In the genomic region with DNA sequence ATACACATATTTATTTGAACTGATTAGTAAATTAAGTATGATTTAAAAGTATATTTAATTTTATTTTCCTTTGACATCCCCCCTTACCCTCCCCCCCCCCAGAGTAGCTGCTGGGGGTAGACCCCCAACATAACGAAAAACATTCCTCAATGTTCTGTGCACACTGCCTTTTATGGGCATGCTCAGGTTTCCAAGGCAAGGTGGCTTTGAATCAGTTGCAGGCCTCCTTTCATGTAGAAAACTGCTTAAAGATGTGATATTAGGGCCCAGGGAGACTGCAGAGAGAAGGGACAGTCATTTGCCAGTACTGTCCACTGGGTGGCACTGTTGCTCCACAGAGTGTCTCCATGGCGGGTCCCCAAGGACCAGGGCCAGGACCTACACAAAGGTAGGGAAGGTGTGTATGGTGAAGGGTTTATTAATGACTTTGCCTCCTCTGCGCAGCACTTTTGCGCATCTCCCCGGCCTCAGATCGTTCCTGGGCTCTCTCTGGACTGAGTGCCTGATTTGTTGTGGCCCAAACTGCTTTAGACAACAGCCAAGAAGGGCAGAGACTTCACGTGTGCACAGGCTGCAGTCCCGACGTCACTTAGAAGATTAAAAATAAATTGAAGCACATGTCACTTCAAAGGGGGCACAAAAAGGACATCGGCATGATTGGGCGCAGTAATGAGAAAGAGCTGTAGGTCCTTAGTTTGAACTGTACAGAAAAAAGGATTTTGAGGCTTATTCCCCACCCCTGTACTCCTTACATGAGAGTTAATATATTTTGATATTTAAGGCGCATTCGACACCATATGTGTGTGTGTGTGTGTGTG, we compare ENCODE assay signal across 8 mouse cellular contexts.
DNase-seq lines count a peak whose midpoint lies in the region; ATAC-seq lines count a peak whose summit lies in the region.

No protein-coding gene starts in this region.

- H3K9ac ChIP-seq in liver, embryonic 12.5 days = no peak overlapping the region
- H3K9ac ChIP-seq in limb, embryonic 12.5 days (replicated peaks) = no peak overlapping the region

- H3K27ac ChIP-seq in liver, embryonic 12.5 days = no peak overlapping the region
- H3K27ac ChIP-seq in limb, embryonic 12.5 days = peak overlapping the region; percentile 73

- no peaks in the 10 kb centered on the region for H3K9me3 ChIP-seq in liver, embryonic 12.5 days (replicated peaks)
- peaks cover 8% of the 10 kb centered on the region; the same call in 1 of the 2 replicates for H3K9me3 ChIP-seq in limb, embryonic 12.5 days

- DNase-seq in liver = peak; percentile 71
- DNase-seq in embryo, embryonic 11.5 days (ENCODE audit: low read depth, low spot score) = peak; percentile 91
- peak; percentile 46 to 66 for DNase-seq in gastrocnemius, postnatal 36 days
- peak; percentile 52 to 78 for DNase-seq in kidney, adult 8-10 months
- DNase-seq in natural killer cell, adult 2 months (ENCODE audit: low spot score in 2 of 2) = peak; percentile 5 to 35
- peak; percentile 60 for DNase-seq in splenic B cell, adult 2 months (ENCODE audit: low read depth, low spot score)

- intact Hi-C loops in gastrocnemius, postnatal 36 days (cut with DNase I) = loop anchor here (1.0 kb wide), 1 partner anchor 1900 kb away; no protein-coding TSS in a partner anchor

- H3K4me3 ChIP-seq in liver, embryonic 12.5 days = no peak overlapping the region
- H3K4me3 ChIP-seq in limb, embryonic 12.5 days (replicated peaks) = no peak overlapping the region; the same call in 1 of the 2 replicates

- H3K4me2 ChIP-seq in liver, embryonic 12.5 days = no peak overlapping the region
- H3K4me2 ChIP-seq in limb, embryonic 12.5 days = peak overlapping the region; percentile 42

- ATAC-seq in liver, embryonic 12.5 days = no peak
- peak; percentile 84 for ATAC-seq in limb, embryonic 12.5 days (ENCODE audit: insufficient number of reproducible peaks, insufficient read depth, low FRiP score, low TSS enrichment, low read depth)

- 55% methylated on average over 13 of the region's 13 CpGs for WGBS in liver, embryonic 12.5 days (ENCODE audit: insufficient replicate concordance)
- 19% methylated on average over 13 of the region's 13 CpGs for WGBS in limb, embryonic 12.5 days

- H3K4me1 ChIP-seq in liver, embryonic 12.5 days = 0 out of 2 replicates have a peak, but pooled peaks cover 5% of the 10 kb centered on the region
- peaks cover 29% of the 10 kb centered on the region for H3K4me1 ChIP-seq in limb, embryonic 12.5 days (replicated peaks)

- peaks cover 3% of the 10 kb centered on the region; the same call in 1 of the 2 replicates for H3K27me3 ChIP-seq in liver, embryonic 12.5 days (replicated peaks)
- H3K27me3 ChIP-seq in limb, embryonic 12.5 days = no peaks in the 10 kb centered on the region
- H3K27me3 ChIP-seq in splenic B cell, adult 2 months (ENCODE audit: control insufficient read depth, insufficient read depth, low read length, poor library complexity, severe bottlenecking) = no peaks in the 10 kb centered on the region

- no peaks in the 10 kb centered on the region for H3K36me3 ChIP-seq in liver, embryonic 12.5 days
- H3K36me3 ChIP-seq in limb, embryonic 12.5 days = no peaks in the 10 kb centered on the region
- no peaks in the 10 kb centered on the region for H3K36me3 ChIP-seq in splenic B cell, adult 2 months (ENCODE audit: control insufficient read depth, insufficient read depth, low read length, poor library complexity, severe bottlenecking)

Comparison
In these comparisons a context has a peak if more than half of its experiments do, and no peak if none do; other contexts are left out.
1. DNase-seq: peak in every context shown above with its lines; median percentile 91 in embryo, embryonic 11.5 days; 71 in liver; 65 in kidney, adult 8-10 months; 60 in splenic B cell, adult 2 months; 56 in gastrocnemius, postnatal 36 days; 20 in natural killer cell, adult 2 months.